Mouse (Mus musculus) myocyte (in vitro differentiated cells): ENCODE measurements around the gene Coro7. TPM values are rescaled to one million over a fixed set of nuclear protein-coding genes. Genes with fewer than 3 reads are reported as not detected.
"Not testable (repeated sequence)": the region's sequence is repeated elsewhere in the genome, so short reads cannot be mapped to it uniquely, and the experiment has no call there.

Source experiments
- H3K27me3 ChIP-seq: one replicate; pipeline ENCODE4 v1.6.1; 2011; ENCODE audit not compliant: control insufficient read depth, insufficient read depth, insufficient read length
- H3K36me3 ChIP-seq: one replicate; pipeline ENCODE4 v1.6.1; 2011; ENCODE audit not compliant: control insufficient read depth, insufficient read depth
- H3K4me2 ChIP-seq: one replicate; pipeline ENCODE4 v1.6.1; 2011; ENCODE audit warnings: low read depth, control low read depth
- H3K4me3 ChIP-seq: one replicate; pipeline ENCODE4 v1.5.1; 2011; ENCODE audit warnings: mild to moderate bottlenecking, control low read depth, moderate library complexity
- H3K79me2 ChIP-seq: one replicate; pipeline ENCODE4 v1.6.1; 2011; ENCODE audit not compliant: control insufficient read depth, insufficient read depth
- H3ac ChIP-seq: one replicate; pipeline ENCODE4 v1.6.1; 2011; ENCODE audit not compliant: control insufficient read depth, insufficient read length
- CEBPB ChIP-seq: IDR thresholded peaks from 2 replicates; pipeline ENCODE4 v1.6.1; 2011; ENCODE audit warnings: mild to moderate bottlenecking, moderate library complexity; ENCODE audit not compliant: poor library complexity, insufficient read depth, severe bottlenecking
- E2F4 ChIP-seq: IDR thresholded peaks from one replicate; pipeline ENCODE4 v1.6.1; 2011; ENCODE audit warnings: mild to moderate bottlenecking, control low read depth, moderate library complexity; ENCODE audit not compliant: insufficient read depth
- MAX ChIP-seq: IDR thresholded peaks from one replicate; pipeline ENCODE4 v1.6.1; 2011; ENCODE audit warnings: low read depth, mild to moderate bottlenecking, control low read depth
- MYOD1 ChIP-seq, 3 experiments: IDR thresholded peaks; one replicate each; pipeline ENCODE4 v1.6.1; 2011; ENCODE audit warnings: control low read depth in 2 of 3, low read depth in 2 of 3, mild to moderate bottlenecking in 2 of 3, moderate library complexity in 1 of 3; ENCODE audit not compliant: insufficient read length in 2 of 3, control insufficient read depth in 1 of 3
- MYOG ChIP-seq, 3 experiments: IDR thresholded peaks; one replicate each; pipeline ENCODE4 v1.6.1; 2011; ENCODE audit warnings: control low read depth in 2 of 3, low read depth in 2 of 3, mild to moderate bottlenecking in 2 of 3; ENCODE audit not compliant: insufficient read length in 2 of 3, control insufficient read depth in 1 of 3, insufficient read depth in 1 of 3
- POLR2A ChIP-seq: IDR thresholded peaks from one replicate; pipeline ENCODE4 v1.6.1; 2011; ENCODE audit warnings: low read depth, mild to moderate bottlenecking, control low read depth, moderate library complexity; ENCODE audit not compliant: insufficient read length
- POLR2AphosphoS2 ChIP-seq: IDR thresholded peaks from one replicate; pipeline ENCODE4 v1.6.1; 2011; ENCODE audit warnings: low read depth, control low read depth; ENCODE audit not compliant: insufficient read length
- REST ChIP-seq: IDR thresholded peaks from one replicate; pipeline ENCODE4 v1.6.1; 2011; ENCODE audit warnings: mild to moderate bottlenecking, control low read depth, moderate library complexity; ENCODE audit not compliant: insufficient read depth, insufficient read length
- SRF ChIP-seq: IDR thresholded peaks from one replicate; pipeline ENCODE4 v1.6.1; 2011; ENCODE audit warnings: low read depth; ENCODE audit not compliant: control insufficient read depth, insufficient read length
- TCF12 ChIP-seq: IDR thresholded peaks from one replicate; pipeline ENCODE4 v1.6.1; 2011; ENCODE audit warnings: mild to moderate bottlenecking, control low read depth; ENCODE audit not compliant: poor library complexity, insufficient read depth, severe bottlenecking
- TCF3 ChIP-seq: IDR thresholded peaks from one replicate; pipeline ENCODE4 v1.6.1; 2011; ENCODE audit warnings: low read depth, control low read depth; ENCODE audit not compliant: insufficient read length
- USF1 ChIP-seq: IDR thresholded peaks from one replicate; pipeline ENCODE4 v1.6.1; 2011; ENCODE audit warnings: low read depth, mild to moderate bottlenecking, control low read depth, moderate library complexity
- polyA plus RNA-seq: library from polyadenylated mRNA; unstranded; fragments of >200 nt; fragmentation: generic; extraction: Trizol; gene quantifications from one replicate; pipeline ENCODE4 v1.2.1, GENCODE M21; 2012; ENCODE audit warnings: missing spikeins

Coro7 gene
- polyA plus RNA-seq, 1 experiment, result 15.2 TPM

- Histone ChIP-seq H3ac (no peak overlapping the region), H3K27me3 (no peaks in the 10 kb centered on the region), H3K4me2 (no peak overlapping the region), H3K36me3 (peaks cover 72% of the 10 kb centered on the region), H3K79me2 (no peaks in the 10 kb centered on the region), H3K4me3 (no peak overlapping the region)
- TF ChIP-seq USF1 (no peak), REST (peak; percentile 38), MYOG (IDR thresholded peaks at IDR 0.05; ENCODE audit: control insufficient read depth in 1 of 3, insufficient read depth in 1 of 3, insufficient read length in 2 of 3, low read depth in 2 of 3) (no peak)
Measured at GRCm38 (mm10) chr16:4705541-4705940, 26.0 kb upstream of the Coro7 start.

GRCm38 (mm10) chr16:4702646-4703045 lies 23.1 kb upstream of the Coro7 start:
- Histone ChIP-seq H3K27me3 (no peaks in the 10 kb centered on the region), H3ac (no peak overlapping the region)

GRCm38 (mm10) chr16:4701211-4701610 lies 21.6 kb upstream of the Coro7 start:
- Histone ChIP-seq H3ac (no peak overlapping the region), H3K79me2 (no peaks in the 10 kb centered on the region), H3K4me3 (no peak overlapping the region), H3K4me2 (no peak overlapping the region), H3K36me3 (peaks cover 75% of the 10 kb centered on the region), H3K27me3 (no peaks in the 10 kb centered on the region)
- TF ChIP-seq MYOD1 (IDR thresholded peaks at IDR 0.05; ENCODE audit: control insufficient read depth in 1 of 3, insufficient read length in 2 of 3, low read depth in 2 of 3) (no peak), MAX (no peak), POLR2AphosphoS2 (peak; percentile 20)

More at GRCm38 (mm10) chr16:4702646-4703045, 23.1 kb upstream of the Coro7 start:
- Histone ChIP-seq H3K36me3 (peaks cover 76% of the 10 kb centered on the region), H3K79me2 (no peaks in the 10 kb centered on the region), H3K4me3 (no peak overlapping the region), H3K4me2 (no peak overlapping the region)
- TF ChIP-seq TCF12 (no peak), REST (no peak), MAX (no peak), CEBPB (peak; percentile 77; the same call in 1 of the 2 replicates), SRF (no peak)

- H3K4me3 ChIP-seq, H3K27me3 ChIP-seq, H3K4me2 ChIP-seq, H3ac ChIP-seq: not testable (repeated sequence)
- Histone ChIP-seq H3K36me3 (peaks cover 53% of the 10 kb centered on the region), H3K79me2 (peaks cover 21% of the 10 kb centered on the region)
Measured at GRCm38 (mm10) chr16:4689371-4689770, 9.8 kb upstream of the Coro7 start.

GRCm38 (mm10) chr16:4684457-4684791 lies 4.8 kb upstream of the Coro7 start:
- Histone ChIP-seq H3ac (peak overlapping the region; percentile 31), H3K36me3 (peaks cover 20% of the 10 kb centered on the region), H3K79me2 (peaks cover 26% of the 10 kb centered on the region), H3K4me3 (peak overlapping the region; percentile 98), H3K4me2 (peak overlapping the region; percentile 86), H3K27me3 (no peaks in the 10 kb centered on the region)
- TF ChIP-seq MYOG (IDR thresholded peaks at IDR 0.05; ENCODE audit: control insufficient read depth in 1 of 3, insufficient read depth in 1 of 3, insufficient read length in 2 of 3, low read depth in 2 of 3) (no peak), CEBPB (no peak), TCF3 (no peak), POLR2AphosphoS2 (no peak), SRF (no peak), POLR2A (no peak), TCF12 (no peak), MYOD1 (IDR thresholded peaks at IDR 0.05; ENCODE audit: control insufficient read depth in 1 of 3, insufficient read length in 2 of 3, low read depth in 2 of 3) (no peak), REST (no peak), E2F4 (no peak), MAX (no peak), USF1 (no peak)

- TF ChIP-seq MYOG (IDR thresholded peaks at IDR 0.05; ENCODE audit: control insufficient read depth in 1 of 3, insufficient read depth in 1 of 3, insufficient read length in 2 of 3, low read depth in 2 of 3) (no peak), REST (peak; percentile 32), MAX (no peak), TCF3 (no peak), POLR2AphosphoS2 (peak; percentile 97), CEBPB (peak; percentile 93; the same call in 1 of the 2 replicates), TCF12 (no peak), E2F4 (no peak), MYOD1 (IDR thresholded peaks at IDR 0.05; ENCODE audit: control insufficient read depth in 1 of 3, insufficient read length in 2 of 3, low read depth in 2 of 3) (peak in 1 of 3 experiments; percentile 26), POLR2A (peak; percentile 97), USF1 (no peak), SRF (no peak)
- peak overlapping the region; percentile 31 for H3ac ChIP-seq
- peak overlapping the region; percentile 98 for H3K4me3 ChIP-seq
- H3K27me3 ChIP-seq, result no peaks in the 10 kb centered on the region
- peaks cover 16% of the 10 kb centered on the region for H3K36me3 ChIP-seq
- peak overlapping the region; percentile 87 for H3K4me2 ChIP-seq
- peaks cover 26% of the 10 kb centered on the region for H3K79me2 ChIP-seq
Measured at GRCm38 (mm10) chr16:4683581-4684456, 4.2 kb upstream of the Coro7 start.
